Comparison of ENCODE assay signal across 8 mouse cellular contexts in genomic region chr19:43027305-43027704, GRCm38 (mm10).
DNase-seq lines count a peak whose midpoint lies in the region; ATAC-seq and TF ChIP-seq lines count a peak whose summit lies in the region.

No protein-coding gene starts in this region.

- no peak overlapping the region for H3K9ac ChIP-seq in lung, embryonic 16.5 days (ENCODE audit: low read length)
- no peak overlapping the region for H3K9ac ChIP-seq in stomach, postnatal 0 days (ENCODE audit: low read length)

- H3K4me1 ChIP-seq in lung, embryonic 16.5 days (replicated peaks; ENCODE audit: control insufficient read depth, insufficient read depth, low read length) = no peaks in the 10 kb centered on the region; the same call in 1 of the 2 replicates
- no peaks in the 10 kb centered on the region for H3K4me1 ChIP-seq in stomach, postnatal 0 days (replicated peaks; ENCODE audit: control insufficient read depth, insufficient read depth)

- H3K4me3 ChIP-seq in lung, embryonic 16.5 days (ENCODE audit: low read length) = no peak overlapping the region
- H3K4me3 ChIP-seq in stomach, postnatal 0 days (ENCODE audit: low read depth, low read length) = no peak overlapping the region

- DNase-seq in left cerebral cortex, adult 18-20 months (ENCODE audit: low spot score in 2 of 2) = peak; percentile 29 to 48
- no peak for DNase-seq in left cerebral cortex, adult 11 months (ENCODE audit: low spot score)
- peak; percentile 73 for DNase-seq in ZHBTc4 (ENCODE audit: low read depth, low spot score)
- DNase-seq in cerebellum, postnatal 14 days = peak; percentile 67 to 73
- DNase-seq in induced T-regulatory cell, adult 2 months (ENCODE audit: low read depth) = peak; percentile 3
- DNase-seq in stomach, postnatal 0 days (ENCODE audit: low spot score) = peak; percentile 19
- no peak for DNase-seq in spleen, adult 12 weeks (ENCODE audit: low spot score)

- no peaks in the 10 kb centered on the region for H3K27me3 ChIP-seq in lung, embryonic 16.5 days (ENCODE audit: control insufficient read depth, insufficient read depth, low read depth, low read length)
- no peaks in the 10 kb centered on the region for H3K27me3 ChIP-seq in stomach, postnatal 0 days (ENCODE audit: control insufficient read depth, insufficient read depth, low read length)

- WGBS in lung, embryonic 16.5 days = 27% methylated on average over 4 of the region's 4 CpGs
- WGBS in stomach, postnatal 0 days = 27% methylated on average over 4 of the region's 4 CpGs

- no peak overlapping the region for H3K4me2 ChIP-seq in lung, embryonic 16.5 days (ENCODE audit: low read depth, low read length)
- no peak overlapping the region for H3K4me2 ChIP-seq in stomach, postnatal 0 days (replicated peaks; ENCODE audit: low read depth)

- H3K36me3 ChIP-seq in lung, embryonic 16.5 days (ENCODE audit: control insufficient read depth, insufficient read depth, low read length) = no peaks in the 10 kb centered on the region
- H3K36me3 ChIP-seq in stomach, postnatal 0 days (ENCODE audit: control insufficient read depth, insufficient read depth, low read length) = no peaks in the 10 kb centered on the region

- TF ChIP-seq CTCF in stomach, postnatal 0 days (IDR thresholded peaks at IDR 0.05; ENCODE audit: low read depth) = peak; percentile 73

- 0 out of 2 replicates have a peak, but pooled peaks have one; percentile 36 for ATAC-seq in lung, embryonic 16.5 days (ENCODE audit: low read depth)
- ATAC-seq in stomach, postnatal 0 days (ENCODE audit: low FRiP score, low TSS enrichment) = no peak

- no peak for TF ChIP-seq EP300 in stomach, postnatal 0 days (optimal IDR thresholded peaks at IDR 0.05)

- no peak overlapping the region for H3K27ac ChIP-seq in lung, embryonic 16.5 days (ENCODE audit: low read length)
- H3K27ac ChIP-seq in stomach, postnatal 0 days (replicated peaks) = no peak overlapping the region

- no peaks in the 10 kb centered on the region for H3K9me3 ChIP-seq in lung, embryonic 16.5 days (ENCODE audit: control insufficient read depth, low read length)
- H3K9me3 ChIP-seq in stomach, postnatal 0 days (ENCODE audit: control insufficient read depth, low read length) = no peaks in the 10 kb centered on the region

Comparison
In these comparisons a context has a peak if more than half of its experiments do, and no peak if none do; other contexts are left out.
1. DNase-seq: peak in left cerebral cortex, adult 18-20 months (2 of 2), ZHBTc4 (single experiment), cerebellum, postnatal 14 days (2 of 2), induced T-regulatory cell, adult 2 months (single experiment) and stomach, postnatal 0 days (single experiment); none in left cerebral cortex, adult 11 months (single experiment) and spleen, adult 12 weeks (single experiment).